Mouse (Mus musculus) spleen, adult 2 months (tissue): ENCODE results near the gene Ano9.

ENCODE experiments used
- CTCF ChIP-seq: fragments of 200-500 bp; IDR thresholded peaks from 2 replicates; pipeline ENCODE4 v1.5.1; 2011; ENCODE audit warnings: mild to moderate bottlenecking, inconsistent platforms; ENCODE audit not compliant: insufficient read depth, insufficient read length, insufficient replicate concordance; ENCODE audit errors: extremely low read depth
- POLR2A ChIP-seq: fragments of 200-500 bp; IDR thresholded peaks from 2 replicates; pipeline ENCODE4 v1.6.1; 2011; ENCODE audit warnings: low read depth, low read length, inconsistent platforms

- TF ChIP-seq POLR2A: no peak
- TF ChIP-seq CTCF: peak; percentile 85; the same call in 1 of the 2 replicates
Observed at GRCm38 (mm10) chr7:141072017-141072745, 45.4 kb downstream of the Ano9 start.
